Mouse (Mus musculus) bone marrow, adult 2 months (tissue): ENCODE measurements around the gene Slc7a7. TPM values are rescaled to one million over a fixed set of nuclear protein-coding genes. Genes with fewer than 3 reads are reported as not detected.

Source experiments
- H3K27ac ChIP-seq: fragments of 200-500 bp; 2 replicates; pipeline ENCODE4 v1.5.1; 2012; ENCODE audit warnings: low read depth, mild to moderate bottlenecking, control low read depth, inconsistent platforms, low read length; ENCODE audit not compliant: control insufficient read depth, poor library complexity, insufficient read depth
- H3K4me1 ChIP-seq: fragments of 200-500 bp; 2 replicates; pipeline ENCODE4 v1.6.1; 2011; ENCODE audit warnings: low read length; ENCODE audit not compliant: control insufficient read depth, insufficient read depth
- H3K4me3 ChIP-seq: fragments of 200-500 bp; replicated peaks from 2 replicates; pipeline ENCODE3; 2011; ENCODE audit warnings: mild to moderate bottlenecking, low read depth, low read length, control low read depth; ENCODE audit not compliant: control insufficient read depth
- CTCF ChIP-seq: fragments of 200-500 bp; IDR thresholded peaks from 2 replicates; pipeline ENCODE4 v1.5.1; 2011; ENCODE audit warnings: low read length, control low read depth; ENCODE audit not compliant: control insufficient read depth, insufficient read depth
- POLR2A ChIP-seq: fragments of 200-500 bp; IDR thresholded peaks from 2 replicates; pipeline ENCODE4 v1.6.1; 2011; ENCODE audit warnings: low read depth, mild to moderate bottlenecking, control low read depth, low read length, borderline replicate concordance; ENCODE audit not compliant: control insufficient read depth
- WGBS: fragments of 180-500 bp; shearing (Covaris S2); methylation state at CpG from one replicate; pipeline ENCODE4 v1.1.7; 2018; 5-methylcytosine and 5-hydroxymethylcytosine counted together
- polyA plus RNA-seq: library from polyadenylated mRNA; stranded (reverse); fragments of >200 nt; gene quantifications from 2 replicates; pipeline ENCODE4 v1.2.4, GENCODE M21; 2011; ENCODE audit warnings: low replicate concordance; ENCODE audit not compliant: missing spikeins, insufficient read depth, insufficient read length

Slc7a7 gene
- polyA plus RNA-seq, 1 experiment = 15.2 TPM

DNA sequence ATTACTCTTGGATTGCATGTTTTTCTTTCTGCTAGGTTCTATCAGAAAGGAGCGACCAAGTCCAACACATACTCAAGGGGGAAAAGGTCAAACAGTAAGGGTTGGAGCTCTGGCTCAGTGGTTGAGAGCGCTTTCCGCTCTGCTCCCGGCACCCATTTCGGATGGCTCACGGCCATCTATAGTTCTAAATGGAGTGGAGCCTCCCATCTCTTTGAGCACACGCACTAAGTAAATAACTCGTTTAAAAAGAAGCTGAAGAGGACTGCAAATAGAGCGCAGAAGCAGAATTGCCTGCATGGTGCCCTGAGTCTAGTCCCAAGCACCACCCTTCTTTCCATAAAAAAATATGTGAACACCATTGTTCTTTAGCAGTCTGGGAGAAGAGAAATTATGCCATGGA, 36.0 kb upstream of the Slc7a7 start:
- TF ChIP-seq POLR2A = no peak
- TF ChIP-seq CTCF = no peak
- 89% methylated on average over 9 of the region's 9 CpGs for WGBS
- H3K4me1 ChIP-seq = peaks cover 1% of the 10 kb centered on the region; the same call in 1 of the 2 replicates
- no peak overlapping the region for H3K4me3 ChIP-seq
- no peak overlapping the region for H3K27ac ChIP-seq

DNA sequence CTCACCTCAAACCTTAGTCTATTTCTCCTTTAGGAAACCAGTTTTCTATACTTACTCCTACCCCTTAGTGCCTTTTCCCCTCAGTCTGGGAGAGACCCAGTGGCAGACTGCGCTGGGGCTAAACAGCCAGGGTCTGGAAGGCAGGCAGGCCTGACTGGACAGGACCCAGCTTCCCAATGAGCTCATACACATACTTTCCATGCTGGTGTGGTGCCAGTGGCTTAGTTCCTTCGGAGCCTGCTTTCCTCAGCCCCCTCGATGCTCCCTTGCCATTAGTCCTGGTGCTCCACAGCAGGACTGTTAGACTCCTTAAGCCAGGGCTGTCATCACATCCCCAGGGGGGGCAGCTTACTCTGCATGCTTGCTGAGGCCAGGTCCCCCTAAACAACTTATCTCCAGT, 27.9 kb upstream of the Slc7a7 start:
- Histone ChIP-seq H3K4me1 (peaks cover 3% of the 10 kb centered on the region; the same call in 1 of the 2 replicates), H3K27ac (no peak overlapping the region), H3K4me3 (no peak overlapping the region)
- 79% methylated on average over 3 of the region's 3 CpGs for WGBS
- TF ChIP-seq CTCF (no peak), POLR2A (no peak)

DNA sequence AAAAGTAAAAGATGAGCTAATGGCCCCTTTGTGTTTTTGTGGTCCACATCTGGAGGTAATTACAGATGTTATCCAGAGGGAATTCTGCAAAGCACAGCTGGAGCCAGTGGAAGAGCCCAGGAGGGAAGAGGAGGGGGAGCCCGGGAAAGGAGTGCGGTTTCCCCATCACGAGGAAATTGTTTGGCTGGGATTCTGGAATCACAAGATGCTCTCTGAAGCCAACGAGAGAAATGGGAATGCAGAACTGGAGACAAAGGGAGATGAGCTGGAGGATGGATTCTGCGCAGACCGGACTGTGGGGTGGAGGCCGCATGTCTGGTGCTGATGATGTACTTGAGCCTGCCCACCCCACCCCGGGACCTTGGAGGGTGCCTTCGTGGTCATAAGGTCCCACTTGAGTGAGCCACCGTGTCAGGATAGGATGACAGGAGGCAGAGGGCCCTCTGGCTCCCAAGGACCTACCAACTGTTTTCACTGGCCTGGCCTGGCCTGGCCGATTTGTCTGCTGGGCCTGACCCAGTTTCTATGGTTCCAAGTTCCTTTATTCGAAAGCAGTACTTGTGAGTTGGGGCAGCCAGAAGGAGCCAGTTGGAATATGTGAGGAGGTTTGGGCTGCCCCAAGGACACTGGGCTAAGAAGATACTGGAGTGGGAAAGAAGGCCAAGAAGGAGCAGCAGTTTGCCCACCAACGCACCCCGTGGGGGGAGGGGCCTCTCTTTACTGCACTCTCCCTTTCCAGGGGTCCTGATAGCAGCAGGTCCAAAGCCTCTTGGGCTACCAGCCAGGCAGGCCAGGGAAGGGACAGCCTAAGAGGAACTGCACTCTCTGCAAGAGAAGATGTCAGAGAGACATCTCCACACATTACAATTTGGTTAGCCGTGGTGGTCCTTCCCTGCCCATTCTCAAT, 26.4 kb upstream of the Slc7a7 start:
- peaks cover 1% of the 10 kb centered on the region; the same call in 1 of the 2 replicates for H3K4me1 ChIP-seq
- H3K4me3 ChIP-seq = no peak overlapping the region
- 79% methylated on average over 15 of the region's 15 CpGs for WGBS
- no peak for TF ChIP-seq CTCF
- TF ChIP-seq POLR2A = no peak
- no peak overlapping the region for H3K27ac ChIP-seq

DNA sequence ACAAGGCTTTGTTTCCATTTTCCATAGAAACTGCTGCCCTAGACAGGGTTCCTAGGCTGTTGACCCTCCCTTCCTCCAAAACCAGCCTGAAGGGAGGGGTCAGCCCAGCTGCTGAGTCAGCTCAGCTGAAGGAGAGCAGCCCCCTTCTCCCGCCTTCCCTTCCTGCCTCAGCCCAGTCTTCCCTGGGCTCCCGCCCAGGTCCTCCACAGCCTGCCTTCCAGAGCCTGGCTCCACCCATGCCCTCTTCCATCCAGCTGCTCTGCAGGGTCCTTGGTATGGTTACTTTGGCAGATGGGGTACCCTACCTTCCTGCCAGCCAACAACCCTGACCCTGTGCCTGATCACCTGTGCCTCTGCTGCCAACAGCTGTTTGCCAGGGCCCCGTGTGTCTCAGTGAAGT, 25.6 kb upstream of the Slc7a7 start:
- H3K4me1 ChIP-seq = peaks cover 1% of the 10 kb centered on the region; the same call in 1 of the 2 replicates
- peak overlapping the region; percentile 19; the same call in 1 of the 2 replicates for H3K27ac ChIP-seq

DNA sequence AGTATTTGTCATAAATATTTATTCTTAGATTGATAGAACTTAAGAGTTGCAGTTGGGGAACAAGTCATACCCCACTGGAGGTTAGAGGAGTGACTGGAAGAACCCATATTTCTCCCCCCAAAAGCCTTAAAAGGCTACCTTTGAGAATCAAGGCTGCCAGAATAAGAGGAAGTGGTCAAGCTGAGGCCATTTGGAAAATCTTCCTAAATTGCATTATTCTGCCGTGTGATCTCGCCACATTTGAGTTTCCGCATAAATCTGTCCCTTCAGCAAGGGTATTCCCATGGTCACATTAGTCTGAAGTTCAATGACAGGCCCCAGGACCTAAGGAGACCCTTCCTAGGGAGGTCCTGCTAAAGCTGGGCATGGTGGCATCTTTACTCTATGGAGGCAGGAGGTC, 25.0 kb upstream of the Slc7a7 start:
- WGBS = 27% methylated on average over 3 of the region's 3 CpGs
- Histone ChIP-seq H3K4me3 (no peak overlapping the region), H3K27ac (no peak overlapping the region), H3K4me1 (peaks cover 1% of the 10 kb centered on the region; the same call in 1 of the 2 replicates)
- no peak for TF ChIP-seq POLR2A
- no peak for TF ChIP-seq CTCF

More for the DNA sequence above, 25.6 kb upstream of the Slc7a7 start:
- WGBS = 41% methylated on average over 3 of the region's 3 CpGs
- TF ChIP-seq POLR2A (no peak), CTCF (no peak)
- H3K4me3 ChIP-seq = no peak overlapping the region

DNA sequence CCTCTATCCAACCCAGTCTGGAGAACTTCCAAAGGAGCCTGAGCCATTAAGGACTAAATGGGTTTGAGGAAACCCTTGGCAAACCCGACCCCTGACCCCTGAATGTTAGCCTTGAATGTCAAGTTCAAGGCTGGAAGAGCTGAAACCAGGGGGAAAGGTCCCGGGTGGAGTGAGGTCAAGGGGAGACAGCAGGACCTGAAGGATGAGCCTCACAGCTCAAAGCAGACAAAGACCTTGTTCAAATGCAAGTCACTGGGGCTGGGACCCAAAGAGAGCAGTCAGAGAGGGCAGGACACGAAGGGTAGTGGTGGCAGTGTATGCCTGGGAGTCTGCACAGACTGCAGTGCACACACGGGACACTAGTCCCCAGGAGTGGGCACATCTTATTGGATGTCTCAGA, 23.8 kb upstream of the Slc7a7 start:
- 79% methylated on average over 4 of the region's 4 CpGs for WGBS
- Histone ChIP-seq H3K27ac (no peak overlapping the region), H3K4me3 (no peak overlapping the region), H3K4me1 (peaks cover 1% of the 10 kb centered on the region; the same call in 1 of the 2 replicates)
- TF ChIP-seq POLR2A (no peak), CTCF (no peak)

DNA sequence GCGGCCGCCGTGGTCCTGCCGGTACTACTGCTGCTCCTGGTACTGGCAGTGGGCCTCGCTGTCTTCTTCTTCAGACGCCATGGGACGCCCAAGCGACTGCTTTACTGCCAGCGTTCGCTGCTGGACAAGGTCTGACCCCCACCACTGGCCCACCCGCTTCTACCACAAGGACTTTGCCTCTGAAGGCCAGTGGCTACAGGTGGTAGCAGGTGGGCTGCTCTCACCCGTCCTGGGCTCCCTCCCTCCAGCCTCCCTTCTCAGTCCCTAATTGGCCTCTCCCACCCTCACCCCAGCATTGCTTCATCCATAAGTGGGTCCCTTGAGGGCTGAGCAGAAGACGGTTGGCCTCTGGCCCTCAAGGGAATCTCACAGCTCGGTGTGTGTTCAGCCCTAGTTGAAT, 23.0 kb upstream of the Slc7a7 start:
- peak overlapping the region; percentile 11; the same call in 1 of the 2 replicates for H3K27ac ChIP-seq
- TF ChIP-seq POLR2A = no peak
- TF ChIP-seq CTCF = no peak
- peaks cover 4% of the 10 kb centered on the region; the same call in 1 of the 2 replicates for H3K4me1 ChIP-seq
- 90% methylated on average over 14 of the region's 14 CpGs for WGBS
- H3K4me3 ChIP-seq = no peak overlapping the region

DNA sequence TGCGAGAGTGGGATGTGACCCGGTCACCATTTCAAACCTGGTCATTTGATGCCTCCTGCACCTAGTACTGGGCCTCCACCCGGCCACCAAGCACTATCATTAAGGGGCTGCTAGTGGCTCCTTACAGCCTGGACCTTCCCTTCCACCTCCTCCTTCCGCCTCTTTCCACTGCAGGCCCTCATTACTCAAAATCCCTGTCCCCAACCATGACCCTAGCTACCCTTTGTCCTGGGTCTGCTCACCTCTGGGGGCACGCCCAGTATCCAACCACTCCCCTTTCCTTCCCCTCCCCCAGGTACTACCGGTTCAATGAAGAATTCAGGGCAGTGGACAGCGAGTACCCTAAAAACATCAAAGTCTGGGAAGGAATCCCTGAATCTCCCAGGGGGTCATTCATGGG, 22.0 kb upstream of the Slc7a7 start:
- WGBS = 79% methylated on average over 7 of the region's 7 CpGs
- no peak overlapping the region for H3K4me3 ChIP-seq

More for the DNA sequence above, 22.0 kb upstream of the Slc7a7 start:
- Histone ChIP-seq H3K27ac (no peak overlapping the region), H3K4me1 (peaks cover 4% of the 10 kb centered on the region; the same call in 1 of the 2 replicates)
- no peak for TF ChIP-seq POLR2A
- no peak for TF ChIP-seq CTCF
